Mouse (Mus musculus): ENCODE measurements around the gene Nf1.

The Nf1 gene

DNA sequence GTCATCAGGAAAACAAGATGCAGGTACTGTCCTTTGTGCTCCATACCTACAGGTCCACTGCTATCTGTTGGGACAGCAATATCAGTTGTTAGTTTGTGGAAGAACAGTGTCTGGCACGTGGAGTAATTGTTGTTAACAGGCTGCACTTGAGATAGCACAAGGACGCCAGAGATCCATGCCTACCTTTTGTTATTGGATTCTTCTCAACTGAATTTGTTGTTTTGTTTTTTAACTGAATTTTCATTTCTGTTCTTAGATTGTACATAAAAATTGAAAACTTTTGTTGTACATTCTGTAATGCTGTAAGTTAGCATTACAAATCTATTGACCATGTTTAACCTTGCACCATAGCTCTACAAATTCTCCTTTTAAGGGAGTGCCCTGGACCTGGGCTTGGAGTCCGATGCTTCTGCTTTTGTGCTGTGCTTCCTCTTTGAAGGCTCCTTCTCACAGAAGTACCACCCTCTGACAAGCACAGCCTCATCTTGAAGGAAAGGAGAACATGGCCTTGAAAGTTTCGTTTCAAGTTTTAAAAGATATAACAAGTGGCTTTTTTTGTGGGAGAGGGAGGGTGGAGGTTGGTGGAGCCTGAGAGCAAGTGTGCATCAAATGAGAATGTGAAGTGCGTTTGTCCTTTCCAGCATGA, 188.4 kb downstream of the Nf1 start:
- DNase-seq (ENCODE audit: low read depth, low spot score), result no peak

DNA sequence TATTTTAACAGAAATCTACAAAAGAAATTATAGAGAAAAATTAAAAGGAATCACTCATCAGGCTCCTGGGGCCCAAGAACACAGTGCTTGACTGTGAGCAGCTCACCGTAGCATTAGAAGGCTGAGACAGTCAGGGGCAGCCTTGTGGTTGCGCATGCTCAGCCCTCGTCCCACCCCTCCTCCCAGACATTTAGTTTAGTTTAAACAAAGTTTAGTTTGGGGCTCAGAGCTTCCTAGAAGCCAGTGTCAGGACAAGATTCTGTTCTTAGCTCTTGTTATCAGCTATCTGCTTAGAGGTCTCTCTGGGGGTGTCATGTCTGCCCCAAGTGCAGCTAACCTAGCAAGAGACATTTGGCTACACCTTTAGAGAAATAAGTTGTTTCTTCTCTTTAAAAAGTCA, 189.1 kb downstream of the Nf1 start:
- DNase-seq (ENCODE audit: low read depth, low spot score), result no peak

DNA sequence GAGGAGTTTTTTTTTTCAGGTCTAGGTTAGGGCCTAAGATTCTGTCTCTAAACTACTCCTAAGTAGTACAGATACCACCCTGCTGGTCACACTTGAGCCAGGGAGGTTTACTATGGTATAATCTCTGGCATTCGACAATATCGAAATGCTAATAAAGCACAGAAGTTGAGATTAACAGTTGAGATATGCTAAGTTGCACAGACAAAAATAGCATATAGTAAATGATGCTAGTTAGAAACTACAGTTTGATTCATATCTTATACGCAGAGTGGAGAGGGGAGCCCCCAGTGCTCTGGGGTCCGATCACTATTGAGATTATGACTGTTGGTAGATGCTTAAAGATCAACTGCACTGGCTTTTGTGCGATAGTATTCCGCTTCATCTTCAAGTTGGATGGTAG, 189.7 kb downstream of the Nf1 start:
- DNase-seq (ENCODE audit: low read depth, low spot score), result no peak

DNA sequence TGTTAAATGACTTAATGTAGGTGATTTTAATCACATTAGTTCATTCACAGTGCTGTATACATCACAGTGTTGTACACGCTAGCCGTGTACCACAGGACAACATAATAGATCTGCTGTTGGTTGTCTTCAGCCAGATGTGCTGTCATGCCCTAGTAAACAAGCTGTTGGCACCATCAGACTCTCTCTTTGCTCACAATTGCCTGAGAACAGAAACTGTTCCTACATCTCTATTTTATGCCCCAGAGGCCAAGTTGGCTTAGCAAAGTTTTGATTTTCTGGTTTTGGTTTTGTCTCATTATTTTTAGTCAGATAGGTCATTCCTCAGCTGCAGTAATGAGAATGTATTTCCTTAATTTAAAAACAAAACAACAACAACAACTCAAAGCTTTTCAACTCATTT, 190.2 kb downstream of the Nf1 start:
- no peak for DNase-seq (ENCODE audit: low read depth, low spot score)

DNA sequence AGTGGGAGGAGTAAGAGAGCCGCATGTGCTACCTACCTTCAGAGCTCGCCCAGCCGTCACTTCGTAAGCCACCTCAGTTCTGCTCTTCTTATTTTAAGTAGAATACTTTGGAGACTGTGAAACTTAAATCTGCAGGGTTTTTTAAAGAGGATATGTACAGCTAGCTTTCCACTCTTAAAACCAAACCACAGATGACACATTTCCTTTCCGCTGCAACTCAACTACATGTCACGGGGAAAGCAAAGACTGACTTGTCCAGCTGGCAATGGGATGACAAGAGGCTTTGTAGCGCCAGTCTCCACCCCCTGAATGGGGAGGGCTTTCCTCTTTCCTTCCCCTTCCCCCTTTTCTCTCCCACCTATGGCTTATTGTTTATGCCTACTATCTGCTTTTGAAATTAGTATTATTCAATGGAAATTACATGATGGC, 190.9 kb downstream of the Nf1 start, which contains the start of the genes Evi2 and Evi2a:
Gene Evi2 (minus strand): TSS at position 257 of the 429 bp plus-strand sequence.
Gene Evi2a (minus strand): TSS at position 277 of the 429 bp plus-strand sequence.
- no peak for DNase-seq (ENCODE audit: low read depth, low spot score)

DNA sequence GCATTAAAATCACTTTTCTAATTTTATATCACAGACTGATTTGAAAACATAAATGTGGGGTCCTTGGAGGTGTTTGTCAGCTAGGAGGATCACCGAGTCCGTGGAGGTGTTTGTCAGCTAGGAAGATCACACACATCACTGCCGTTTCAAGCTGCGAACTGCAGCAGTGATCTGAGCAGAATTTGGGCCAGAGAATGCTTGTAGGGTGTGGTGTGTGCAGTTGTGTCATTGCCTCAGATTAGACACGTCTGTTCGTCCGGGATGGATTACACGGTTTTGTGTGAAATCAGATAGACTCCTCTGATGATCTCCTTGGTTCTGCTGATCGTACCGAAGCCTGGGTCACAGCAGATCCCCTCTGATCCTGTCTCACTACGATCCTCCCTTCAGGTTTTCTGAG, 191.3 kb downstream of the Nf1 start:
- DNase-seq (ENCODE audit: low read depth, low spot score), result no peak

DNA sequence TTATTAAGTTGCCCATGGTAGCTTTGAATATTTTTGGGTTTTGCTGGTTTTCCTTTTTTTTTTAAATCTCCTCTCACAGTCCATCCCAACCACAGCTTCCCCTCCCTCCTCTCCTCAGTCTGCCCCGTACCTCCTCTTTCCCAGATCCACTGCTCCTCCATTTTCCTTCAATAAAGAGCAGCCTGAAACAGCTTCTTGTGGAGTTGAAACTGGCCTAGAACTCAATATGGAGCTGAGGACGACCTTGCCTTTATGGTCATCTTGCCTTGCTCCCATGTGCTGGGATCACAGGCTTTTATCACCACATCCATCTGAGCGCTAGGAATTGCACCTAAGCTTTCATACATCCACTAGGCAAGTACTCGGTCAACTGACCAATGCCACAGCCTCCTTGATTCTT, 192.0 kb downstream of the Nf1 start:
- no peak for DNase-seq (ENCODE audit: low read depth, low spot score)

DNA sequence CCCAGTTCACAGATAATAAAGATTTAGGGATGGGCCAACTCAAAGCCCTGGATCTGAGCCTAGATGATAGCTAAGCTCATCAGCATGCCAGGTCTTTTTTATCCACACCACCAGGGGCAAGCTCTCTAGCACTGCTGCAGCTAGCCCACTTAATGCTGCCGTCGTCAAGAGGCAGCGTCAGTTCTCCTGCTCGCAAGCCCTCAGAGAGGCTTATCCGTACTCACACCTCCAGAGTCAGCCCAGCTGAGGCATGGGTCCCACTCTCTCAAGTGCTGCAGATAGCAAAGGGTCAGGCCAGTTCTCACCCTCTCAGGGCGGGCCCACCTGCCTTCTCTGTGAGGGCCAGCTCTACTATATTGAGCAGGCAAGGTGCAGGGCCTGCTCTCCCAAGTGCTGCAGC, 193.8 kb downstream of the Nf1 start:
- DNase-seq (ENCODE audit: low read depth, low spot score), result no peak

DNA sequence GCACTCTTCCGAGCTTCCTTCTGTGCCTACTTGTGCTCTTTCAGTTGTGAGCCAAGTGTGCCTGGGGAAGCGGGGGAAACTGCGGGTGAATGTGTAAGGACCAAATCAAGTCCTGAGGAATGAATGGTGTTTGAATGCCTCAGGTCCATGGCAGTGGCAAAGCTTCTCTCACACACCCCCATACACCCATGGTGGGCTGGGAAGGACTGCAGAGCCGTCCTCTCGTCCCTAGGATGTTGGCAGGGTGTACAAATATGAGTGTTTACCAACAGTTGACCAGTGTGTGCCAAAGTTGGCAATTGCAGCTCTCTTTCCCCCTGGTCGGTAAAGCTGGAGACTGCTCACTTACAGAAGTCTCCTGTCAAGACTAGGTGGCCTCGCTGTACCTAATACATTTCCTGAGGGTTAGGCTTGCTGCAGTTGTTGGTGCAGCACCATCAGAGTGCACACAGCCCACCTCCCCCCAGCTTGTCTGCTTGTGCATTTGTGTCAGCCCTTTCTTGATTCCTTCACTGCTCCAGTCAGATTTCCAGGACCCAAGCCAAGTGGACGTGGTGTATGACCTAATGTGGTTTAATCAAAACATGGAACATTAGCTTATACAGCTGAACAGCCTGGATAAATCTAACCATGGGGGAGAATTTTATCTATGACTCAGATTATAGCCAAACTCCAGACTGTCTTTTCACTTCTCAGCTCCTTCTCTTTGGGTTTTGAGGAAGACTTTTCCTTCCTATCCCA, 194.6 kb downstream of the Nf1 start:
- DNase-seq (ENCODE audit: low read depth, low spot score), result no peak

DNA sequence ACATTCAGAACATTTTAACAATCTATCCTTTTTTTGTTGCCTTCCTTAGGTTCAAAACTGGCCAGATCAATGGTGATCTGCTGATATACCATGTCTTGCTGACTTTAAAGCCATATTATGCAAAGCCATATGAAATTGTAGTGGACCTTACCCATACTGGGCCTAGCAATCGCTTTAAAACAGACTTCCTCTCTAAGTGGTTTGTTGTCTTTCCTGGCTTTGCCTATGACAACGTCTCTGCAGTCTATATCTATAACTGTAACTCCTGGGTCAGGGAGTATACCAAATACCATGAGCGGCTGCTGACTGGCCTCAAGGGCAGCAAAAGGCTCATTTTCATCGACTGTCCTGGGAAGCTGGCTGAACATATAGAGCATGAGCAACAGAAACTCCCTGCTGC, 196.1 kb downstream of the Nf1 start:
- DNase-seq (ENCODE audit: low read depth, low spot score), result no peak

DNA sequence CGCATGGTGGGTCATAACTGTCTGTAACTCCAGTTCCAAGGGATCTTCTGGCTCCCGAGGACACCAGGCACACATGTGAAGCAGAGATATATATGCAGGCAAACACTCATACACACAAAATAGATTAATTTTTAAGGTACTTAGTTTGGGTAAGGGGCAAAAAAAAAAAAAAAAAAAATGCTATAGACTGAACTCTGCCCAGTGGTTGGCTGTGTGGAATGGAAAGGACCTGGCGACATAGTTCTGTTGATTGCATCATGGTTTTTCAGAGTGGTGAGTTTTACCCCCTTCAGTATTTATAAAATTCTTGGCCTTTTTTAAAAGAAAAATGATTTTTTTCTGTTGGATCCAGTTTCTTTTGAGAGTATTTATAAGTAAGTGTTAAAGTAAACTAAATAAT, 196.8 kb downstream of the Nf1 start:
- DNase-seq (ENCODE audit: low read depth, low spot score), result no peak

DNA sequence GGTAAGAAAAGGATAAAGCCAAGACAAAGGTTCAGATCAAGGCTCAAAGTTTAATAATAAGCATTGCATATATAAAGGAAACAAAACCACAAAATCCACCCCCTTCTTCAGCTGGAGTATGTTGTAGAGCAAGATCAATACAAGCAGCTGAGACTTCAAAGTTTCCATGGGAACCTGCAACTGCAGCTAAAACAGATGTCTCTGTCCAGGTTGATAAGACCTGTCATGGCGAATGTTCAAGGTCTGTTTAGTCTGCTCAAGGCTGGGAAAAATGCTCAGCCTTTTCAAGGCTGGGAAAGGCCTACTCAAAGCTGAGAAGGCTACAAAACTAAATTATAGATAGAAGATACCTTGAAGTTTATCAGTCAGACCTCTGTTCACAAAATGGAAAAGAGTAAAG, 213.1 kb downstream of the Nf1 start:
- DNase-seq (ENCODE audit: low read depth, low spot score), result no peak

DNA sequence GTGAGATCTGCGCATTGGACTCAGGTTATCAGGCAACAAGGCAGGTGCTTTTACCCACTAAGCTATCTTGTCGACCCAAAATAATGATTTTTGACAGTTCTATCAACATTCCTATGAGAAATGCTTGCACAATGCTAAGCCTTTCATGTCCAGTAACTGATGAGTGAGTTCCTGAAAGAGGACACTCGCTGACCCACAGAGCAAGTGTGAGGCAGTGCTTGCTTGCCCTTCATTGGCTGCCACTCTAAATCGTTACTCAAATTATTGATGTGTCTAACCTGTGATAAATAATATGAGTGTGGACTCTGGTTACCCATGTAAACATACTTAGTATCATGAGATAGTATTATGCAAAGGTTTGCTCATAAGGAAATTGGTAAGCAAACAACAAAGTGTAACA, 221.0 kb downstream of the Nf1 start:
- no peak for DNase-seq (ENCODE audit: low read depth, low spot score)

DNA sequence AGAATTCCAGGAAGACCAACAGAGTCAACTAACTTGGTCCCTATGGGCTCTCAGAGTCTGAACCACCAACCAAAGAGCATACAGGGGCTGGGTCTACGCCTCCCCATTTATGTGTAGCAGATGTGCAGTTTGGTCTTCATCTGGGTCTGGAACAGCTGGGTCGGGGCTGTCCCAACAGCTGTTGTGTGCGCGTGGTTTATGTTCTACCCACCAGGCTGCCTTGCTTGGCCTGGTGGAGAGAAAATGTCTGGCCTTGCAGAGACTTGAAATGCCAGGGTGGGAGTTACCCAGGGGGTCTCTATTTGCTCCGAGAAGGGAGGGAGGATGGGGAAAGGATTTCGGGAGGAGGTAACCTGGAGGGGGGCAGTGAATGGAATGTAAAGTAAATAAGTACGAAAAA, 224.0 kb downstream of the Nf1 start:
- no peak for DNase-seq (ENCODE audit: low read depth, low spot score)

DNA sequence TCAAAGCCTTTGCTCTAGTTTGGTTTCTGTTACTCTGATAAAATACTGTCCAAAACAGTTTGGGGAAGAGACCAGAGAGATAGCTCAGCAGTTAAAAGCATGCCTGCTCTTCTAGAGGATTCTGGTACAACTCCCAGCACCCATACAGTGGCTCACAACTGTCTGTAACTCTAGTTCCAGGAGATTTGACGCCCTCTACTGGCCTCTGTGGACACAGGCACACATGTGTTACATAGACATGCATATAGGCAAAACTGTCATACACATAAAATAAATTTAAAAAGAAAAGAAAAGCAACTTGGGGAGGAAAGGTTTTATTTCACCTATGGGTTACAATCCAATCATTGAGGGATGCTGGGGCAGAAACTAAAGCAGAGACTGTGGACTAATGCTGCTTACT, 227.5 kb downstream of the Nf1 start:
- DNase-seq (ENCODE audit: low read depth, low spot score), result no peak

DNA sequence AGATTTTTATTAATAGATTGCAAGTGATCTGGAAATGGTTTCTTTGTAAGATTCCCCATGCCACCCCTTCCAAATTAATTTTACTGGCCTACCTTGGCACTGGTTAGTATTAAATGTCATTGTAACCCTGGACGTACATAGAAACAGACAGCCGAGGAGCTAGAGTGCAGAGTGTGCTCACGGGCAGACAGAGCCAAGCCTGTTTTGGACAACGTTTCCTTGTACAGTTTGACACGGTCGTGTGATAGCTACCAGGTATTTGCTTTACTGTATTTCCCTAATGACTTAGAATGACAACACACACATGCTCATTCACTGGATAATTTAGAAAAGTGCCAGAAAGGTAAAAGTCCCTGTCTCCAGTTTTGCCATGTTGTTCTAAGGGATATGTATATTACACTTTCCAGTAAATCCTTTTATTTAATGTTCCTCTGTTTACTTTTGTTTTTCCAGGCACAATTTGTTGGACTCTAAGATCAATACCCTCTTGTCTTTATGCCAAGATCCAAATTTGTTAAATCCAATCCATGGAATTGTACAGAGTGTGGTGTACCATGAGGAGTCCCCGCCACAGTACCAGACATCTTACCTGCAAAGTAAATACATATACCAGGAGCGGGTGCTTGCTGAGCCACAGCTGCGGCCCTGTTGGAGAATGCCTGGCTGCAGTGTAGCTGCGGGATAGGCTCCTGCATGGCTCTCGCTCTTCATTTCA, 228.9 kb downstream of the Nf1 start:
- no peak for DNase-seq (ENCODE audit: low read depth, low spot score)

DNA sequence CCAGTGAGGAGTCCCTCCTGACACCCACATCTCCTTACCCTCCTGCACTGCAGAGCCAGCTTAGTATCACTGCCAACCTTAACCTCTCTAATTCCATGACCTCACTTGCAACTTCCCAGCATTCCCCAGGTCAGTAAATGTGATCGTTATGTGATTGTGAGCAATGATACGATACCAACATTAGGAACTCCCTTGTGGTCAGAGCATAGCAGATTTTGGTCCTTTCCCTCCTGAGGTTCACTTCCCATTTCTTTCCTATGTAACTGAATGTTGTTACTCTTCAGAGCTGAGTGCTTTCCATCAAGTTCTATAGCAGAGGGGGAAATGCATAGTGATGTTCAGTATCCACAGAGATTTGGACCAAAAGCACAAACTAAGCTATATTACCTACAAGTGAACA, 230.8 kb downstream of the Nf1 start:
- no peak for DNase-seq (ENCODE audit: low read depth, low spot score)

DNA sequence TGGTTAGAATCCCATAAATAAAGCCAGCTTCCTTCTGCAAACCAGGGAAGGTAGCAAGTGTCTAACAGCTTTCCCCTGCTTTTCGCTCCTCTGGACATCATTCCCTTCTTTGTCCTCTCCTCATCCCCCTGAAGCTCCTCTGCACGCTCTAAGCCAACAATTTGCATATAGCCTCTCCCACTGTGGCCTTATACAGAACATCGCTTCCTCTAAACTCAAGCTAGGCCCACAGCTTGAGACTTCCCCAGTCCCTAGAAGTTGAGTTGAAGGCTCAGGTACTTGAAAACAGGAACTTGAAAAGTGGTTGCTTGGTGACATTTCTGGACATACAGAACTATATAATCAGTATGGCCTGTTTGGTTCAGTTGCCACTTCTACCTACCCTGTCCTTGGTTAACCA, 234.3 kb downstream of the Nf1 start:
- DNase-seq (ENCODE audit: low read depth, low spot score), result no peak

DNA sequence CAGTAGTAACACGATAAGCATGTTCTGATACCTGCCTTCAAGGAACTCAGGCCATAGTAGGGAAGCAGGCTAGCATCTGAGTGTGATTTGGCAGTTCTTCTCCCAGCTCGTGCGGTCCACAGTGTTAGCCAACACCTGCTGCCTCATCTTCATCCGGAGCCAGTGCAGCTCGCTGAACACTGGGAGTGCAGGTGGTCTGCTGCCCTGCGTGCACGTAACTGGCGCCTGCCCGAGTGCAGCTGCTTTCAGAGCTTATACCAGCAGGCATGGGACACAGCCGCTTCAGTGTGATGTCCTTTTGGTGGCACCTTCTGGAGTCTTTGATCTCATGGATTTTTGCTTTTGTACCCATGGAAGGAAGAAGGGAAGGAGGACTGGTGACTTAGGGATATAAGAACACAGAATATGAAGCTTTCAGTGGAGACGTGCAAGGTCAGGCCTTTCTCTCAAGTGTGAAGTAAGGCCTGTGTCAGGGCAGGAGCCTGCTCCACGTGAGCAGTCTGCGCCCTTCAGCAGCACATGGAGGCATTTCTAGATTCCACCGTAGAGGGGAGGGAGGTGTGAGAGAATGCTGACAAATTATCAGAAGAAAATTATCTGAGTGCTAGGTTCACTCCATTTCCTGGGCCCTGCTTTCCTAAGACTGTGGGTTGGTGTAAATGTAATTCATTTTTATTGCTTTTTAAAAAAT, 236.0 kb downstream of the Nf1 start:
- DNase-seq (ENCODE audit: low read depth, low spot score), result no peak

DNA sequence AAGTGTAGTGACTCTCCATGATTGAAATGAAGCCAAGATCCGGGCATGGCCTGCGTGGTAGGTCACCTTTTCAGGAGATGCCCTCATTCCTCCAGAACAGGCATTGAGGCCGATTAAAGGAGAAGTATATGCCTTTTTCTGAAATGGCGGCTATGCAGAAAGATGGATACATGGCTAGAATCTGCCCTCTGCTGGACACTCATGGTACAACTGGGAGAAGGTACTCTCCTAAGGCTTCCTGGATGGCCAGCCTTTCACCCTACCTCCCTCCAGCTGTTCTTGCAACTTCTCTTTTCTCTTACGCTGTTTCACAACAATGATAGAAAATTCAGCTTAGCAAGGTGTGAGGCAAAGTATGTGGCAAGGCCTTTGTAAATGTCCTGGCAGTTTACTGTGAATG, 238.2 kb downstream of the Nf1 start:
- no peak for DNase-seq (ENCODE audit: low read depth, low spot score)

DNA sequence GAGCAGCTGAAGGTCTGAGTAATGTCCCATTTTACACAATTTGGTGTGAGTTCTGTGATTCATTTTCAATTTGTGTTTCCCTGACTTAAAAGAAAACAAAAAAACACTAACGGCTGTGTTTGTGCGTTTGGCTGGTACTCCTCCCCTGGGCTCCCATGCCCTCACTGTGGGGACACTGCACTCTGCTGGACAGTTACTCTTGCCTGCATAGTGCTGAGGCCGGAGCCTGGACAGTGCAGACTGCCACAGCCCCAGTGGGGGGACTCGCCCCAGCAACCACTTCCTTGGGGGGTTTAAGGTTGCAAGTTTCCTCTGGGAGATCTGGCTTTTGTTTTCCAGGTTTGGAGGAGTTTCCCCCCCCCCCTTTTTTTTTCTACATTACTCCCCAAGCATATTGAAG, 241.2 kb downstream of the Nf1 start:
- DNase-seq (ENCODE audit: low read depth, low spot score), result no peak

DNA sequence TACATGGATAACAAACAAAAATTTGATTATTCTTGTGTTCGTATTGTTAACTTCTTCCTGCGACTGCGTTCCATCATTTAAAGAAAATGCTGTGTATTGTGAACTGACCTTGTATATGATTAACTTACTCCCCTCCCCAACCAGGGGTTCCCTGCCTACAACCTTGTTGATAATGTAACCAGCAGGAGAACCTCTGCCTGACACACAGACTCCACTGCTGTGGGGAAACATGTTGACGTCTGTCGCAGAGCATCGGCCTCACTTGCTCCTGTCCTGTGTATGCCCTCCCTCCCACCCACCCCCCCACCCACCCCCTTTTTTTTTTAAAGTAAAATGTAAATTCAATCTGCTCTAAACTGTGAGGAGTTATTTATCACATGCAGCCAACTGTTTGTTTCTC, 241.8 kb downstream of the Nf1 start:
- DNase-seq (ENCODE audit: low read depth, low spot score), result no peak

All from brain, embryonic 18.5 days (tissue).